Mouse (Mus musculus): ENCODE measurements at regions not wholly inside any gene's neighbourhood (a gene's known extent, or its start where the extent isn't known, plus 50 kb on each side); places are given as distances from the start of the nearest gene placed in this dataset.

DNA sequence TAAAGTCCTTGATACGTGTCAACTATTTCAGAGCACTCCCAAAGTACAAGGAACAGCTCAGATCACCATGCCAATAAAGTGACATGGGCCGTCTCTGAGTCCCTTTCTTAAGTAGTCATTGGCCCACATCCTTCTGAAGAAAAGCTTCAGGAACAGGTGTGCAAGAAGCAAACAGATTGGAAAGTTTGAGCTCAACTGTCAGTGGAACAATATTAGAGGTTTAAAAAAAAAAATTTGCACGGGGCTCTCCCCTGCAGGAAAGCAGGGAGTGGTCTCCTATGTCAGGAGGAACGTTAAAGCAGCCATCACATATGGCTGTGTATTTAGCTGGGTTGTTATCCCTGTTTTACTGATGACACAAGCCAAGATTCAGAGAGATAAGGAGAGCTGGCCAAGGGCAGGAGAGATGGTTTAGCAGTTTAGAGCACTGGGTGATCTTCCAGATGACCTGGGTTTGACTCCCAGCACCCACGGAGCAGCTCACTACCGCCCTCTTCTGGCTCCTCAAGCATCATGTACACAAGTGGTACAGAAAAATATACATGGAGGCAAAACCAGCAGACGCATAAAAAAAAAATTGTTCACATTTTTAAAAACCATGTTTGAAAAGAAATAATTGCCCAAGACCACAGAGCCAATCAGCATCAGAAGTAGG is 318.3 kb upstream of the Clint1 start:
- DNase-seq (ENCODE audit: low read depth, low spot score): peak; percentile 74

DNA sequence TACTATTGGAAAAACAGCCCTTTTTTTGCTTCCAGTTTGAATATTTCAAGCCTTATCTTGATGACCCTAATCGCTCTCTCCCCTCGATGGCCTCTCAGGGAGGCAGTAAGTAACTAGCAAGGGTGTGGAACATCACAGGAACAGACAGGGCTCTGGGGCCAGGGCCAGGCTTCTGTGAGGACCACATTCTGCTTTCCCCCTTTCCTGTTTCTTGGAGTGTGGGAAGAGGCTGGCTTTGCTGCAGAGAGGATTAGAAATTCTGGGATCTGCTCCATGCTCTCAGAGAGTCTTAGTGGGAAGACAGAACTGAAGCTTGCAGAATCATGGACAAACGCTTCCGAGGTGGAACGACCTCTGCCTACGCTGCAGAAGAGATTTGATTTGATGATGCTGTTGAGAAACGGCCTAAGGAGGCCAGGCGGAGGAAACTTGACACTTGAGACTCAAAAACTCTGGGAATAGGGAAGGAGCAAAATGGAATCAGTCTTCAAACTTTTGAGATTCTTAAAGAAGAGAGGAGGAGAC is 316.3 kb upstream of the Clint1 start:
- DNase-seq (ENCODE audit: low read depth, low spot score): no peak

DNA sequence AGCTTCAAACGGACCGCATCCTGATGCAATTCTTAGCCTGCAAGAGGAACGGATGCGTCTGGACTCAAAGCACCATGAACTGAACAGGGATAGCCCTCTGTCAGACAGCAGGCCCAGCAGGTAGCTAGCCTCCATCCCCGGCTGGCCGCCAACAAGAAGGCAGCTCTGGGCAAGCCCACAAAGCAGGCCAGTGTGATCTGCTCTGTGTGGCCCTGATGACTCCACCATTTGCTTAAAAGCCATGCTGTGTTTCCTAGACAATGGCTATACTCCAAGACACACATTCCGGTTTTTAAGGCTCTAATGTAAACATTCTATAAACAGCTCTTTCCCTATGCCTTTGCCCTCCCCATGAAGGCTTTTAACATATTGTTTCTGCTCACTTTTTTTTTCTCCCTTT is 313.8 kb upstream of the Clint1 start:
- DNase-seq (ENCODE audit: low read depth, low spot score): no peak

DNA sequence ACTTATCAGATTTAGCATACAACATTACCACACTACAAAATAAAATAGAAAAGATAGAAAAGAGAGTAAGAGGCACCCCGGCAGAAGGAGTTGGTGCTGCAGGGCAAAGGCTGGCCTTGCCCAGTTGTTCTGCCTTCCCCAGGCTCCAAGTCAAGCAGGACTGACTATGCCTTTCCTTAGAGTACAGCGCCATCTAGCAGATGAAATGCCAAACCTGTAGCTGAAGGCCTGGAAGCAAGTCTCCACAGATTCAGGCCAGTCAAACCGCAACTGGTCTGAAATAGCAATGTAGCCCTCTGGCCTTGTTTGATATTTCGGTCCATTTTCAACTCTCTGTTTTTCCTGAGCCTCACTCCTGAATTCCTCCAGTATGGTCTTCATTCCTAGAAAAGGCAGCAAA is 312.4 kb upstream of the Clint1 start:
- DNase-seq (ENCODE audit: low read depth, low spot score): peak; percentile 63

DNA sequence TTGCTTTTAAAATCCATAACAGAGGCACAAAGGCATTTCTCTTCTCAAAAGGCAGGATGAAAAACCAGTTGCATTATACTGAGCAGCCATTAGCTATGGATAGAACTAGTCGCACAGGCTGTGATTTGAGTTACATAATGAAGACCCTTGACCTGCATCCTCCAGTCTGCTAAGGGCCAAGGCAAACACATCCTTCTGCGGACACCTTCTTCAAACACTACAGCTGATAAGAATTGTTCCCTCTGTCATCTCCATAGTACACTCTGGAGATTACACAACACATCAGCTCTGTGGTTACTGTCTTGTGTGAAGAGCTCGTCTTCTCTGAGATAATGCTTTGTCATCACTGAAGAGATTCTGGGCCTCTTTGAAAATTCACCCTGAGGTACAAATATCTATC is 307.3 kb upstream of the Clint1 start:
- no peak for DNase-seq (ENCODE audit: low read depth, low spot score)

DNA sequence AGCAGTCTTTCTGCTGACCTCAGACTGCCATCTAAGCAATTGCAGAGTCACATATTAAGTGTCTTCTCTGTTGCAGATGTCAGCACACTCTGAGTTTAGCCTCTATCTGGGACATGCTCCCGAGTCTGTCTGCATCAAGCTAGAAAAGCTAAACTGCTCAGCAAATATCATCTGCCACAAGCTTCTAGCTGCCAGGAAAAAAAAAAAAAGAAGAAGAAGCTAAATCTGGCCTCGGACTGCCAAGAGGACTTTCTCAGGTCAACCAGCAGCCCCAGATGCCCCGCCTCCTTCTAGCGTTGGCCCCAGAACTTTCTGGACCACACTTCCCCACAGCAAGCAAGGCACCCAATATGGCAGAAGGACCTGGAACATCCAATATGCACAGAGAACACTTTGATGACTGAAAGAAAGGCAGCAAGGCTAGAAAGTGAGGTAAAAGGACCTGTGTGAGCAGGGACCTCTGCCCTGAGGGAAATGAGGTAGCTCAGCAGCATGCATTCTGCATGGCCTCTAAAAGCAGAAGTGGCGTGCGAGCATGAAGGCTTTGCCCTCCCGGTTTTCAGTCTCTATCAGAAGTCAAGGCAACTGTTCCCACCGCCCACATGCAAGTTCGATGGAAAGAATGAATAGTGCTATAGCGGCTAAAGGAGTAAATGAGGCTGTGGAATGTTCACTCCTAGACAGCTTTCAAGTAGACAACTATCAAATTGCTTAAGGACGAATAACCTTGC is 305.8 kb upstream of the Clint1 start:
- no peak for DNase-seq (ENCODE audit: low read depth, low spot score)

DNA sequence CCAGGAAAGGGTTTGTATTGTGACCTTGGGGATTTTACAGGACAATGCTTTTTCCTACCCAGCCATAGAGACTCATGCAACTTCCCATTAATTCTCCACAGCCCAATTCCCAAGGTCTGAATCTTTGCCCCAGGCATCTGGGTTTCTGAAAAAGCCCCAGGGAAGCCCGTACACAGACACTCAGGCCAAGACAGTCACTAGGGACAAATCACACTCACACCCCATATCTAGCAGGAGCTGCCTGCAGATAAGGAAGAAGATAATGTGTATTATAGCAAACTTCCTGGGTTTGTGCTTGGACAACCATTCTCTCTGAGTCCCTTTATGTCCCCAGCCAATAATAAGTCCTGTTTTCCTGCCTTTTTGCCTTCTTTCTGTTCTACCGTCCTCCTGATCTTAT is 305.0 kb upstream of the Clint1 start:
- DNase-seq (ENCODE audit: low read depth, low spot score): no peak

DNA sequence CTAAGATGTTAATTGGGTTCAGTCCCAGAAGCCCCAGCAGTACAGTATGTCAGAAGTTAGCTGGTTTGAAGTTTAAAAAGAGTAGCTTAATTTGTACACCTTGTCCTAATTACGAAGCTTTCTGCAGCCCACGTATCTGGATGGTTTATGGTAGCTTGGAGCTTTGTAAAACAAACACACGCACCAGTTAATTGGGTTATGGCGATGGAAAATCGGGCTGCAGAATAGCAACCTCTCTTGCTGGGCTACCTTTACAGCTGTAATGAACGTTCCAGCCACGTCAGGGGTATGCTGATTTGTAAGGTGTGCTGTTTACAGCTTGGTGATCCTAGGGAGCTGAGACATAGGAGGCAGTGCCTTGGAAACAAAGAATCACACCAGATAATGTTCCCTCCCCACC is 301.5 kb upstream of the Clint1 start:
- no peak for DNase-seq (ENCODE audit: low read depth, low spot score)

DNA sequence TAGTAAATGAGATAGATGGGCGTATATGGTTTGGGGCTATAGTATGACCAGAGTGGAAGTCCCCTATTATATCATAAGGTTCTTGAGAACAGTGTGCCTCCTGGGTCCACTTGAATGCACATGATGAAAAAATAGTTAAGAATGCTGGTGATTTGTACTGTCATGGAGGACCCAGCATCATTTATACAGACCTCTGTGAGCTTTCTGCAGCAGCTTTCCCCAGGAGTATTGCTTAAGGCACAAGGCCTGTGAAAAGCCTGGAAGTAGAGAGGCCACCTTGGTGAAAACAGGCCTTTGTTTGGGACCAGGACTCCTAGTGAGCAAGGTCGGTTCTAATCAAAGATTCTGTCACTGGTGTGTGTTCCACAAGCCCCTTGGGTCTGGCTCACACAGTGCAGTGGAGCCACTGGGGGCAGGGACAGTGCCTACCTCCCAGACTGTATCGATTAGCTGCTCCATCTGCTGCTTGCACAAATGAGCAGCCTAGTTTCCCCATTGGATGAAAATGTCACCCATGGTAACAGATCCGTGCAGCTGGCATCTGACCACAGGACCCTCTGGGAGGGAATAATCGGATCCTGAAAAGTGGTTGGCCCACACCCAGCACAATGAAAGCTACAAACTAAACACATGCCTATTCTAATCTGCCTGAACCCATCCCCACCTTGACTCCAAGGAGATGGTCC is 274.2 kb upstream of the Clint1 start:
- no peak for DNase-seq (ENCODE audit: low read depth, low spot score)

DNA sequence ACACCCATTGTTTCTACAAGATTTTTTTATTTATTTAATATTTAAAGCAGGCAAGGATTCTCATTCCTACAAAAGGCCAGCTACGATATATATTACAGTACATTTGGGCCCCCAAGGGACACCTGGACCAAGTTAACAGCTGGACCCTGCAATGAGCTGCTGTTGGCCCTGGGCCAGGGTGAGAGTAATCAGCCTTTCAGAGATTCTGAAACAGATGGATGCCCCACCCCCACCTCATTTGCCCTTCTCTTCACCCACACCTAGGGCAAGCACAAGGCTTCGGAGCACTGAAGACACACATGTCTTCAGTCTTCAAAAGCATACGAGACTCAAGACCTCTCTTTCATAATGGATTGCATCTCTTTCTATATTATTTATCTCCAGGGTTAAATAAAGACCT is 259.5 kb upstream of the Clint1 start:
- no peak for DNase-seq (ENCODE audit: low read depth, low spot score)

DNA sequence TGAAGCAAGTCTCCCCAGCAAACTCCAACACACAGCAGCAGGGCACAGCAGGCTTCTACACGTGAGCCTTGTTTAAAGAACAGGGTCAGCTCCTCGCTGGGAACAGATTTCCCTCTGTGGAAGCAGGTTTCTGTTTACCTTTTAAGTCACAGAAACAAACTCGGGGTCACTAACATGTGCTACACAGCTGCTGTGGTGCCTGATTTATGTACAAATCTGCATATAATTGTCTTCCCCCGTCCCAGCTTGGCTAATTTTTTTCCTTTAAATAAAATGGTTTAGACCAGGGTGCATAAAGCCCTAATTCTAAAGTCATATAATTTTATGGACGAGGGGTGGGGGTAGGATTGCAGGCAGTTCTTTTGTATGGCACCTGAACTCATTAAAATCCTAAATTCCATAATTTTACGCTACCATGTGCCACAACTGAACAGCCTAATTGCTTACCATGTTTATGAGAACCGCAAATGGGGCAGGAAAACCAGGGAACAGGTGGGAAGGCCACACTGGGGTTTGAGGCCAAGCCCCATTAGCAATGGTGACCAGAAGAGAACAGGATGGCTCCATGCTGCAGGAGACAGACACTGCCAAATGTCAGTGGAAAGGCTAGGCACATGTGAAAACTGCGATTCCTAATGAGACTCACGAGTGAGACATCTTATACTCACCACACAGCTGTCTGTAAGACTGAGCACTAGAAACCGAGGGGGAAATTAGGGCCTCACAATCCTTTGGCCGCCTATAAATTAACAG is 258.8 kb upstream of the Clint1 start:
- DNase-seq (ENCODE audit: low read depth, low spot score): no peak

DNA sequence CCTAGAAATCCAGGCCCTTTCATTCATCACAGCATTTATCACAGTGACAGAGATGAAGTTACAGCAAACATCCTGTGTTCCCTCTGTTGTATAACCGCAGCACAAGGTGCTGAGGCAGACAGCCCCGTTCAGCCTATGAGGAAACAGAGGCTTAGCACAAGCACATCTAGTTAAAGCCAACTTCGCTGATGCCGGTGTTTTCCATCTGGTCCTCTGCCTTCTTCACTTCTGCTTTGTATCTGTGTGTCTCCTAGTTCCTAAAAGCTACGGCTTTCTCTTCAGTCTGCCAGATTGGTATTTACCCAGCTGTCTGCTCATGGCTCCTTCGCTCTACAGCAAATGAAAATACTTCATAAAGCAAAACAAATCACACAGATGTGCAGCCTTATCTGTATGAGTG is 256.5 kb upstream of the Clint1 start:
- no peak for DNase-seq (ENCODE audit: low read depth, low spot score)

DNA sequence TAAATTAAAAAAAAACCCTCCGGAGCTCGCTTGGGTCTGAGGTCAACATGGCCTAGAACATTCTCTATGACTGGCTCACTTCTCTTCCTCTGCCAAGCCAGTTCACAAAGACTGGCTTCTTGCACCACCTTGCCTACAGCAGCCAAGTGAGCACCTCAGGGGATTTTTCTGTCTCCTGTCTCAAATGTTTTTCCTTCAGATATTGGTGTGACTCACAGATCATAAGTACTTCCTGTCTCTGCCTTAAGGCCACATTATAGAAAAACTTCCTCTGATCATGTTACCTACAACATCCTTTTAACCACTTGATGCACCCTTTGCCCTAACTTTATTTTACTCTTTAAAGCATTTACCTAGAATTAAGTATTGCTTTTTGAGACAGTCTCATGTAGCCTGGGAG is 230.0 kb upstream of the Clint1 start:
- DNase-seq (ENCODE audit: low read depth, low spot score): no peak

DNA sequence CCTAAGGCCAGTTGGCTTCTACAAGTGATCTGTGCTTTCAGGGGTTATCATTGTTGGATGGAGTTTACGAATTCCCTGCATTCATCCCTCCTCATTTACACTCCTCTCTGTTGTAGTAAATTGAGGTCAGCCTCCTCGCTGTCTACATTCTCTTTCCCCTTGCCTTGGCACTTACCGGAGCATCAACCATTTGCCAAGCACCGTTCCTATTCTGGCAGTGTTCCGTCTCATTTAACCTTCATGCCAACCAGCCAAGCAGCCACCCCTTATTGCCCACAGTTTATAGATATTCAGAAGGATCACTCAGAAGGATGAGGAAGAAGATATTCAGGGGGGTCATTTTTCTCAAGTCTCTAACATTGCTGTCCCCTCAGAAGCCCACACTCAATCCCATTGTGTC is 229.2 kb upstream of the Clint1 start:
- no peak for DNase-seq (ENCODE audit: low read depth, low spot score)

DNA sequence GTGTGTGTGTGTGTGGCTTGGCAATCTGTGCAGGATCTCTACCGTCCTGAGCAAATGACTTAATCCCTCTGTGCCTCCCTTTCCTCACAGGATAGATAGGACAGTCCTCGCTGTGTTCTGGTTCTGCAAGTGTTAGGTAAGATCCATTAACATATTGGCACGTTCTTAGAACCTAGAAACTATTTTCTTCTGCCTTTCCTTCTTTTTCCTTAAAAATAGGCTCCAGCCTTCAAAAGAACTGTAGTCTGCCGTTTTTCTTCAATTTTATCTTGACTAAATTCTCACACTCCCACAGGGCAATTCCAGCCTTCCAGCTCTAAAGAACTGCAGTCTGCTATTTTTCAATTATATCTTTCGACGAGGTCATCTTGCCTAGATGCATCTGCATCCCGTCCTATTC is 227.6 kb upstream of the Clint1 start:
- DNase-seq (ENCODE audit: low read depth, low spot score): no peak

DNA sequence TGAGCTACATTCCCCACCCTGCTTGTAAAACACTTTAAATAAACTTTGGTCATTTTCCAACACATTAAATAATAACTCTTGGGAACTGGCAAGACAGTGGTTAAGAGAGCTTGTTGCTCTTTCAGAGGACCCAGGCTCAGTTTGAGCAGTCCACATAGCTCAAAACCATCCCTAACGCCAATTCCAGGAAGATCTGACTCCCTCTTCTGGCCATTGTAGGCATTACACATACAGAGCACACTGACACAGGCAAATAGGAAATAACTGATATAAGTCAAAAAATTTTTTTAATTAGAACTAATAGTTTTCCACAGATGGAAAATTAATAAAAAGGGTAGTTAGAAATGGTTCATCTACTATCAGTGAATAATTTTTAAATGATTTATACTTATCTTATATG is 222.6 kb upstream of the Clint1 start:
- peak; percentile 54 for DNase-seq (ENCODE audit: low read depth, low spot score)

DNA sequence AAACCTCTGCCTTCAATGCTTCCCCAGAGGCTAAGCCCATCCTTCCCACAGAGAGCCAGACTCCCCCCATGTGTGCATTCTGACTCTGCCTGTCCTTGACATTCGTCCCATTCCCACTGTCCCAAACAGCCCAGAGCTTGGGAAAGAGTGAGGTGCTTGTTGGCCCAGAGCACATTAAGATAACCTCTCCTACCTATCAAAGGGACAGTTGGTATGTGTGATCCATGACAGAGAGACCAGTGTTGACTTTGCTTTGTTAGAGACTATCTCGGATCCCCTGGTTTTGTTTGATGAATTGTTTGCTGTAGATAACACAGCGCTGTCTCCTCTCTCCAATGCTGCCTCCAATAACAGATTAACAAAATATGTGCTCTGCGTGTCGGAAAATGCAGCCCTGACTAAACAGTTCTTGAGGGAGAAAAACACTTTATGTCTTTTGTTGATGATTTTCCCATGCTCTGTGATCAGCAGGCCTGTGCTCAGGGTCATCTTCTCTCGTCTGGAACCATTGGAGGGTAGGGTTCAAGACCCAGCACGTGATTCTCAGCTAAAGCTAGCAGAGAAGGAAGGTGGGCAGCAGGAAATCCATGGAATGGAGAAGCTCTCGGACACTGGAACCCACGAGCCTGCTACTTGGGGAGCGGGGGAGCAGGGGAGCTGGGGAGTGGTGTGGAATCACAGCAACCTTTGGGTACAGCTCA is 217.2 kb upstream of the Clint1 start:
- DNase-seq (ENCODE audit: low read depth, low spot score): no peak

DNA sequence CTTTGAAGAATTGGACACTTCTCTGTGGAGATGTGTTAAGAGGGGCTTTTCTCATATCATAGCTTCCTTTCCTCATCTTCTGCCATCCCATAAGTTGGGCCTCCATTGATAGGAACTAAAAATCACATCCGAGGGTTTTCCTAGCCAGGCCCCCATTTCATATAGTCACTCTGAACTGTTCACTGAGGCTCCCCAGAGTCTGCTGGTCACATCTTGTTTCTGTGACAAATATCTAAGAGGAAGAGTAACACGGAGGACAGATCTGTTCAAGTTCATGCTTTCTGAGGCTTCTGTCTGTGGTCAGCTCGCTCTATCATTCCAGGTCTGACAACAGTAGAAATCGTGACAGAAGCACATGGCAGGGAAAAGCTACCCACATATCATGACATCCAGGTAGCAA is 216.0 kb upstream of the Clint1 start:
- no peak for DNase-seq (ENCODE audit: low read depth, low spot score)

DNA sequence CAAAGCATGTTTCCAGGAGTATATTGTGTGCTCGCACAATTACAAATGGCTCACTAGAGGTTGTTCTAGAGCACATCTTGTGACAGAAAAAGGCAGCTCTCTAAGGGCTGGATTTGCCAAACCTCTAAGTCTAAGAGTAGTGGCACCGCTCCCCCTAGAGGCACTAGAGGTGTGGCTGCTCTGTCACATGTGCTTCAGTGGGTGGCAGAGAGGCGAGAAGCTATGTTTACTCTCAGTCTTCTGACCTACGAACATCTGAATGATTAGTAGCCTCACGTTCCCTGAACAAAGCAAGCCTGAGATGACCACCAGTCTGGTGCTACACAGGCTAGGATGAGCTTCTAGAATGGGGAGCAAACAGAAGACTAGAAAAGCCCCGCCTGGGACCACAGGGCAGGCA is 212.6 kb upstream of the Clint1 start:
- peak; percentile 11 for DNase-seq (ENCODE audit: low read depth, low spot score)

DNA sequence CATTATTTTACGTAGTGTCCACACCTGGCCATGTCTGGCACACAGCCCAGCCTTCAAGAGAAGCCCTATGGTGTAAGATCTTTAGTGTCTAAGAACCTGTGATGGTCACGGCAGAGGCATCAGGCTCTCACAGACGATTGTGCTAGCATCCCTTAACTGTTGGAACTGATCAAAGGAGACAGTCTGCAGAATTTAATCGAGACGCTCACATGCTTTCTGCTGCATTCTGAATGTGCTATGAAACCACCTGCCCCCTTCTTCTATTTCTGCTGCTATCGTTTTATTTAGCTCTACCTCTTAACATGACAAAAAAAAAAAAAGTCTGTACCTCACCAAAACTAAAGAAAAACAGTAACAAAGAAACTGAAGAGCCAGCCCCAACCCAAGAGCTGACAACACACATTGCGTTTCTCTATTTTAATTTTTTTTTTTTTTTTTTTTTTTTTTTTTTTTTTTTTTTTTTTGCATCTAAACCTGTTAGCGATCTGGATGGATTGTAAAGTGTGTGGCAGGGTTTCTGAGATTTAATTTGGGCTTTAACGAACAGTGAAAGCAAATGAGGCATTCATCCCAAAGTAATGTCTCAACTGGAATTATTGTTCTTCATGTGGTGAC is 209.6 kb upstream of the Clint1 start:
- DNase-seq (ENCODE audit: low read depth, low spot score): no peak

Measured in ZHBTc4 (cell line).